Mouse (Mus musculus): ENCODE data around the gene Plscr3. TPM values are rescaled to one million over a fixed set of nuclear protein-coding genes. Genes with fewer than 3 reads are reported as not detected.

The Plscr3 gene
- 10 to 100 TPM; 15.9 to 16.1 TPM for total RNA-seq (2021)
- long read RNA-seq, transcript Plscr3-203 (8 exons, 2,785 nt) = major isoform, 9 of 21 reads
- long read RNA-seq, partial matches to known transcripts = 0 of 21 reads
- long read RNA-seq, other reads (novel, unspliced or antisense) = 8 of 21 reads

GRCm38 (mm10) chr11:69846198-69846680, at the start of gene Plscr3:
Gene Plscr3 (plus strand): TSS chr11:69846376.
- DNase-seq (ENCODE audit: low spot score in 2 of 2) = peak; percentile 78 to 85

- DNase-seq (ENCODE audit: low spot score in 2 of 2) = no peak
Measured at GRCm38 (mm10) chr11:69797924-69798323, 48.3 kb upstream of the Plscr3 start.

GRCm38 (mm10) chr11:69799394-69800137, 46.6 kb upstream of the Plscr3 start:
- no peak for DNase-seq (ENCODE audit: low spot score in 2 of 2)

- no peak for DNase-seq (ENCODE audit: low spot score in 2 of 2)
Measured at GRCm38 (mm10) chr11:69800138-69800391, 46.1 kb upstream of the Plscr3 start.

DNA sequence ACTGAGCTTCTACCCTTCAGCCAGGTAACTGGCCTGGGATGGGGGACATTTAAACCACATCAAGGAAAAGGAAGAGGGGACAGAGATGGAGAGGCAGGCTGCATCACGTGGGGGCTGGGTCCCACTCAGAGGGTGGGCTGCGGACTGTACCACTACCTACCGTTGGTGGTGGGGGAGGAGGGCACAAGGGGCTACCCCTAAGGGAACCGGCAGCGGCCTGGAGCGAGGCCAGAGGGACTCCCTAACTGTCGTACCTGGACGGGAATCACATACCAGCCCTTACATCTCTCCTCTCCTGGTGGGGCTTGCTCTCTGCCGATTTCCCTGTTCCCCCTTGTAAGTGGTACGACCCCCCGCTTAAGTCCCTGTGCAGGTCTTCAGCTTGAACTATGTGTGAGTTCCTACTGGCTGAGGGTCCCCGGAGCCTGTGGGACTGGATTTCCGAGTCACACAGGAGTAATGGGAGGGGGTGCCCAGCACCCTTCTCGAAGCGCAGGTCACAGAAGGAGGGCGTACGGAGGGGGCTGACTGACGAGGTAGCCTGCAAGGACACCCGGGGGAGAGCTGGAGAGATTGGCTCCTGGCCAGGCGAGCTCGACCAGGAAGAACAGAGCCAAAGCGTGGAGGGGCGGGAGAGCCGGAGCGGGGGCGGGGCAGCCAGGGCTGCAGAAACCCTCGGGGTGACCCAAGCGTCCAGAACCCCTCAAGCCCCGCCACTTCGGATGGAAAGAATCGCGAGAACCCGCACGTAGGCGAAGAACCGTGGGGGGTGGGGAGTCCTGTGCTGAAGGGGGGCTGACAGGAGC, 45.6 kb upstream of the Plscr3 start:
- DNase-seq (ENCODE audit: low spot score in 2 of 2) = no peak

DNA sequence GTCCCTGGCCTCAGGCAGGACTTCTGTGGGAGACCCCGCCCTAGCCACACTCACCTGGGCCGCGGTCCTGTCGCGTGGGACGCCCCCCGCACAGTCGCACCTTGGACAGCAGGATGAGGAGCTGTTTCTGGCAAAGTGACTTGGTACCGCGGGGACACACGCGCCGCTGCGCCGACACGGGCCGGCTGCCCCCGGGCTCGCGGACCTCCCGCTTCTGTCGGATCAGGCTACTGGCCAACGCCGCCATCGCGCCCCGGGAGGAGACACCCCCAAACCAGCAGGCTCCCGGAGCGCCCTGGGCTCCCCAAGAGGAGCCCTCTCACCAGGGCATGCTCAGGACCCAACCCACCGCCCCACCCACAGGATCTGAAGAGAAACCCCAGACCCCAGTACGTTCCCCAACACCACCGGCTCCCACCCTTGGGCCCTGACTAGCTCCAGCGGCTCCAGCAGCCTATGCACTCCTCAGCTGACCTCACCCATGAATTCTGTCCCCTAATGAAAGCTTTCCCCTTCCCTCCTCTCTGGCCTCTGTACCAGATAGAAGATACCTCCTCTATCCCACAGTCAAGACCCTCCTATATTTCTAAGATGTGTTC, 44.7 kb upstream of the Plscr3 start, which contains the start of gene Fgf11:
Gene Fgf11 (minus strand): TSS at position 479 of the 599 bp plus-strand sequence.
- DNase-seq (ENCODE audit: low spot score in 2 of 2) = no peak

DNA sequence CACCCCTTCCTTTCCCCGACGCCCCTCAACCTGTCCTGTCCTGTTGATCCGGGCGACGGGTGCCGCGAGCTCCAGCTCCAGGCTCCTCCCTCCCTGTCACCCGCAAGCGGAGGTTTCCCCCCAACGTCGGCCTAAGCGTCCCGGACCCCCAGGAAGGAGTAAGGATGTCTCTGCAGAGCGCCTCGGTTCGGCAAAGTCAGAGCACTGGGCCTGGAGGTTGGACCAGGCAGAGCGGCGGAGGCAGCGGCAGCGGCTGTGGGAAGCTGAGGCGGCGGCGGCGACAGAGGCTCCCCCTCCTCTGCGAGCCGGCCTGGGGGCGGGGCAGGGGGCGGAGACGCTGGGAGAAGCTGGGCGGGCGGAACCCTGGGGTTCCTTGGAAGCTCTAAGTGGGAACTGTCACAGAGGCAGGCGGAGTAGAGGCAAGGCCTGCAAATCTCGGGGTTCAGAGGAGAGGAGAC, 43.5 kb upstream of the Plscr3 start:
- peak; percentile 75 to 80 for DNase-seq (ENCODE audit: low spot score in 2 of 2)

DNA sequence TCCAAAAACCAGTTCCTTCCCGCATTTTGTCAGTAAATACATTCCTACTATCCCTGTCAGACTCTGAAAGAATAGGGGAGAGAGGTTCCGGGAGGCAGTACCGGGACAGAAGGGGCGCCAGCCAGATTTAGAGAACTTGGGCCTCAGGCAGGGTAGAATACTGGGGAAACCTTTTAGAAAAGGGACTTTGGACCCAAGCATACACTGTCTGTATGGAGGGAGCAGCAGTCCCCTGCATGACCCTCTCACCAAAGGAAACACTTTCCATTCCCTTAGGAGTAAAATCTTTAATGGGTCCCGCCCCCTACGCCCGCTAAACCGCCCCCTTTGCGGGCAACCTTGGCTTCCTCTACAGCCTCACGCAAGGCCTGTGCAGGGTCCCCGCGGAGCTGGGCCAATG, 42.8 kb upstream of the Plscr3 start:
- no peak for DNase-seq (ENCODE audit: low spot score in 2 of 2)

- DNase-seq (ENCODE audit: low spot score in 2 of 2) = peak; percentile 48 to 66
Measured at GRCm38 (mm10) chr11:69803786-69804651, 42.2 kb upstream of the Plscr3 start.

DNA sequence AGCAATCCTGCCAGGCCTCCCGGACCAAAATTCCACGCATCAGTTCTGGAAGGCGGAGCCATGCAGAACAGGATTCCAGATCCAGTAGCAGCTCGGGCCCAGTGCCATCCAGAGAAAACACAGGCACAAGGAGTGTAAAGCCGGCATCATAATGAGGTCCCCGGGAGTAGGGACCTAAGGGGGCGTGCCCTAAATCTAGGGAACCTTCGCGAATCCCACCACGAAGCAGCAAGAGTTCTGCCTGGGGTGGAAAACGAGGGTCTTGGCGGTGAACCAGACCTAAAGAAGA, 41.6 kb upstream of the Plscr3 start:
- no peak for DNase-seq (ENCODE audit: low spot score in 2 of 2)

- no peak for DNase-seq (ENCODE audit: low spot score in 2 of 2)
Measured at GRCm38 (mm10) chr11:69804972-69805909, 40.9 kb upstream of the Plscr3 start, which contains the start of gene Tmem102. Gene Tmem102 (minus strand): TSS chr11:69805624.

DNA sequence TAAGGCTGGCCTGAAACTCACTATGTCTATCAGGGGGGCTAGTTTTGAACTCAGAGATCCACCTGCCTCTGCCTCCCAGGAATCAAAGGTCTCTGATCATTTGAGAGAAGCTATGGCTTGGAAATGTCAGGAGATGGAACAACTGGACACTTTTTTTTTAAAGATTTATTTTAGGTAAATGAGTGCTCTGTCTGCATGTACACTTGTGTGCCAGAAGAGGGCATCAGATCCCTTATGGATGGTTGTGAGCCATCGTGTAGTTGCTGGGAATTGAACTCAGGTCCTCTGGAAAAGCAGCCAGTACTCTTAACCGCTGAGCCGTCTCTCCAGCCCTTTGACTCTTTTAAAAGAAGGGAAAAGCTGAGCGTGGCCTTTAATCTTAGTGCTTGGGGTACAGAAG, 39.8 kb upstream of the Plscr3 start:
- no peak for DNase-seq (ENCODE audit: low spot score in 2 of 2)

- no peak for DNase-seq (ENCODE audit: low spot score in 2 of 2)
Measured at GRCm38 (mm10) chr11:69807641-69808040, 38.5 kb upstream of the Plscr3 start.

GRCm38 (mm10) chr11:69810280-69810679, 35.9 kb upstream of the Plscr3 start:
- DNase-seq (ENCODE audit: low spot score in 2 of 2) = no peak

DNA sequence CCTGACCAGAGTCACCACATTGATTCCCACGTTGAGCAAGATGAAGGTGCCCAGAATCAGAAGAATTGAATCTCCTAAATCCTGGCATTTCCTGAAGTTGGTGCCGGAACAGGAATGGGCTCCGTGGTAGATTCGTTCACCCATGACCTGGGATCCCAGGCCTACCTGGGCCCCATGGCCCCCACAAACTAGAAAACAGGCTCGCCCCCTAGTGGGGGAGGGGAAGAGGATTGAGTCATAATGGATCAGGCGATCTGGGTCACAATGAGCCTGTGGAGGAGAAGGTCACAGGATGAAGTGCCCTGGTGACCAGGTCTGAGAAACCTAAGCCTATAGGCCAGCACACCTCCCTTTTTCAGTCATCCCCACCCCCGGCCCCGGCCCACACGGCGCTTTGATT, 31.0 kb upstream of the Plscr3 start, which contains the start of gene Gm39566:
Gene Gm39566 (minus strand): TSS at position 144 of the 400 bp plus-strand sequence.
- DNase-seq (ENCODE audit: low spot score in 2 of 2) = no peak

GRCm38 (mm10) chr11:69816520-69816919, 29.7 kb upstream of the Plscr3 start:
- DNase-seq (ENCODE audit: low spot score in 2 of 2) = no peak

DNA sequence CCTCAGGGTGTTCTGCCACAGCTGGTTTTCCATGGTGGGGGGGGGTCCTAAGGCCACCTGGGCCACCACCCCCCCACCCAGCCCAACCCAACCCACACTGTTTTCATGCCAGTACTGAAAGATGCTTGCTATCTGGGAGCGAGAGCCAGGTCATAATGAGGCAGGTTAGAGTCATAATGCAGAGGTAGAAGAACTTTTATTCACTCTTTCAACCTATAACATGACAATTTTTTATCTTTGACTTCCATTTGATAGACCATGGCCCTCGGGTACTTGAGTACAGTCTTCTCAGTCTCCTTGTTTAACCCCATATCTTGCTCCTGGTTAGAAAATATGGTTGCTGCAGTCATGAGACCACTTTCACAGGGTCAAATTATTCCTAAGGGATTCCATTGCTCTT, 27.8 kb upstream of the Plscr3 start, which contains the start of gene Spem2:
Gene Spem2 (minus strand): TSS at position 101 of the 400 bp plus-strand sequence.
- no peak for DNase-seq (ENCODE audit: low spot score in 2 of 2)

DNA sequence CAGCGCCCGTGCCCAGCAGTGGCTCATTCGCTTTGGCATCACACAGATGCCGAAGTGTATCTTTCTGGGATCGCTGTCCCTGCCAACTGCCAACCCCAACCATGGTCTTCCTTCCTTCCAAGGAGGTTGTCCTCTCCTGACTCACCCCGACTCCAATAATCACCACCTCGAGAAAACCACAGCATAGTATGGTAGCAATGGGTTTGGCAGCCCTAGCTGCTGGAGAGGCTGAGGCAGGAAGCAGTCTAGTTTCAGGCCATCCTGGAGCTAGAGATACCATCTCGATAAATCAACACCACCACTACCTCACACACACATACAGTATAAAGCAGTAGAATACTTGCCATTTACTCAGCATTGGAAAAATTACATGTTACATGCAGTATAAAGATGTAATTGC, 27.3 kb upstream of the Plscr3 start:
- no peak for DNase-seq (ENCODE audit: low spot score in 2 of 2)

- no peak for DNase-seq (ENCODE audit: low spot score in 2 of 2)
Measured at GRCm38 (mm10) chr11:69822080-69822479, 24.1 kb upstream of the Plscr3 start, which contains the start of gene Spem1. Gene Spem1 (minus strand): TSS chr11:69822180.

Data from layer of hippocampus, adult 18-20 months (tissue).